Mouse (Mus musculus): Measurements from ENCODE around the gene Ddit4.
"Not testable (repeated sequence)": the region's sequence is repeated elsewhere in the genome, so short reads cannot be mapped to it uniquely, and the experiment has no call there.

The Ddit4 gene
- long read RNA-seq, experiment 1, partial matches to known transcripts: 0 of 1 reads
- long read RNA-seq, experiment 1, other reads (novel, unspliced or antisense): 0 of 1 reads
- long read RNA-seq, experiment 2, partial matches to known transcripts: 0 of 3 reads
- long read RNA-seq, experiment 2, other reads (novel, unspliced or antisense): 0 of 3 reads

DNA sequence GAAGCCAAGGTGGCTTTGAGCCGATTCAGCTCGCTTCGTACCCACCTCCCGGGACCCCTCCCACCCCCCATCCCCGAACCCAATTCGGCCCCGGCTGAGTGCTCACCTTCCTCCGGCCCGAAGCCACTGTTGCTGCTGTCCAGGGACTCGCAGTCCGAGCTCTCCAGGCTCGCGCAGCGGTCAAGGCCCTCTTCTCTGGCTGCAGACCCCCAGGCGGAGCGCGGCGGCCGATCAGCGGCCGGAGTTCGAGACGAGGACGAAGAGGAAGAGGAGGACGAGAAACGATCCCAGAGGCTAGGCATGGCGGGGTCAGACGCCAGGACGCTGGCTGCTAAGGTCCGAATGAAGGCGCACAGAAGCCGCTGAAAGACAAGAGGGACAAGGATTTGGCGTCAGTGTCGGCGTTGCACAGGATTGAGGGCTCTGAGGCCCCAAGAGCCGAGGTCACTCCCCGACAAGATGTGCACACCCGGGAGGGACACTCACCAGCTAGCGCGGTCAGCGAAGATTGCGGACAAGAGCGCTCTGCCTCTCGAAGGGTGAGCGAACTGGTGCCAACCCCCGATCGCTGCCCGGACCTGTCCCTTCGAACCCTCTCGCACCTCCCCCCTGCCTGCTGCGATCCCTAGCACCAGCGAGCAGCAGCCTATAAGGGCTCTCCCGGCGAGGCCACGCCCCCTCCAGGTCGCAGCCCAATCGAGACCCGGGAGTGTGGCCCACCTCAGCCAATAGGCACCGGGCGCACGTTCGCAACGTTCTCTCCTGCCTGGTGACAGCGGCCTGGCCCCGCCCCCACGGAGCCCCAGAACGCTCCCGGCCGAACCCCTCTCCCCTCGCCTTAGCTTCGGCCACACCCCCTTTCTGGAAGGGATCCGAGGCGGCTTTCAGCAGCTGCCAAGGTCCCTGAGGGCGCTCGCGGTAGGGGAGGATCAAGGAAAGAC, at the start of gene Ddit4:
Ddit4 (minus strand) TSS at position 624 of the 941 bp plus-strand sequence.
- intact Hi-C loops (cut with DNase I): loop anchor here (2.0 to 5.0 kb wide), 3 partner anchors 34 to 57 kb away; no protein-coding TSS in a partner anchor

DNA sequence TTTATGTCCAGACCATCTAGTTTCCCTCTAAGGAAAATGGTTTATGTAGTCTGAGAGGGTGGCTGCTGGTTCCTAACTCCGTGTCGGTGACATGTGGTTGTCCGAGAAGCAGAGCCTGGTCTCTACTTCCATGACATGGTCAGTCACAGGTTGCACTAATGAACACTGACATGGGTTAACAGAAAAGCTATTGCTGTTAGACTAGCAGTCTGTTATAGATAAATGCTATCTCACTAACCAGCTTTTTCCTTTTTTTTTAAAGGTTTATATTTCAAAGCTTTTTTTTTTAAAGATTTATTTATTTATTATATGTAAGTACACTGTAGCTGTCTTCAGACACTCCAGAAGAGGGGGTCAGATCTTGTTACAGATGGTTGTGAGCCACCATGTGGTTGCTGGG, 47.4 kb upstream of the Ddit4 start:
- intact Hi-C loops (cut with DNase I): no loop called here

DNA sequence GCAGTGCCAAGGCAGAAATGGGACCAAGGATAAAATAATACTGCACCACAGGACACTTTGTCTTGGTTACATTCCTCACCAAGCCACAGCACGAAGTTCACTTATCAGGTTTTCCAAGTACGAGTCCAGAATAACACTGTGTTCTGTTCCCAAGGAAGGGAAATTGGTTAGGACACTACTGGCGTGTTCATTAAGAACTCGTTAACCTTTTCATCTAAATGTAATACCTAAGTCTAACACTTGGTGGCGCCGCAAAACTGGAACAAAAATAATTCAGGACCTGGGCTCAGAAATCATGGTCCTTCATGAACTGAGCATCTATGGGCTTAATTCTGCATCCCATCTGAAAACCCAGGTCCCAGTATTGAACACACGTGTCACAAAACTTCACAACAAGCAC, 46.0 kb upstream of the Ddit4 start:
- intact Hi-C loops (cut with DNase I): no loop called here

GRCm38 (mm10) chr10:59995889-59996288, 44.3 kb upstream of the Ddit4 start:
- intact Hi-C loops (cut with DNase I): no loop called here

DNA sequence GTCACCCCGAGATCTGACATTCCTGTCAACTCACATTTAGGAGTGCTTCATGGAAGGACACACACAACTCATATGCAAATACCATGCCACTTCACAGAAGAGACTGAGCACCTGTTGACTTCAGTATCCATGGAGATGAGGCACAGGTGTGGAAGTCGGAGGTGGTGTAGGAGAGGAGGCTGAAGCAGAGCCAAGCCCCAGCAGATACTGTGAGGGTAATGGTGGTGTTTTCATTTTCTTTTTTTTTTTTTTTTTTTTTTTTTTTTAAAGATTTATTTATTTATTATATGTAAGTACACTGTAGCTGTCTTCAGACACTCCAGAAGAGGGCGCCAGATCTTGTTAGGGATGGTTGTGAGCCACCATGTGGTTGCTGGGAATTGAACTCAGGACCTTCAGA, 42.2 kb upstream of the Ddit4 start:
- intact Hi-C loops (cut with DNase I): not testable (repeated sequence)

- intact Hi-C loops (cut with DNase I): no loop called here
Measured at GRCm38 (mm10) chr10:59992024-59992423, 40.4 kb upstream of the Ddit4 start.

DNA sequence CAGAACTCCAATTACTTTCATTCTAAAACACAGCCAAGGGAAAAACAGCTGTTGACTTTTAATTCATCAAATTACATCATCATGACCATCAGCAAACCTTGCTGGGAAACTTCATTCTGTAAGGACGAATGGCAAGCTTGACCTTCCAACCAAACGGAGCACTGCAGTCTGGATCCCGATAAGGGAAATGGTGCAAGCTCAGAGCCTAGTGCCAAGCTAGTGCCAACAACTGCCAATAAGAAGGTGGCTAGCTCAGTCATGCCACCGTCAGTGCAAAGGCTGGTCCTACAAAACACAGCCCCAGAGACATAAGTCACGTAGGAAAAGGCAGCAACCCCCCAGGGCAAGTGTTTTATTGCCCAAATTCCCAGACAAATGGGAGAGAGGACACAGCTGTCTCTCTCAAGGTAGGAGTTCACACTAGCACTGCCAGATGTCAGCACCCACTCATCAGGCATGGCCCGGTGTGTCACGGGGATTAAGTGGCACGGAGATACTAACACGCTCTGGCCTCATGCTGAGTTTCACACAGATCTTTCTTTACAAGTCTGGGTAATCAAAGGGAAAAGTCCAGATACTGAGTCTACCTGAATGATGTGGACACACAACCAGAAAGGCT, 39.7 kb upstream of the Ddit4 start:
- intact Hi-C loops (cut with DNase I): no loop called here

GRCm38 (mm10) chr10:59990393-59990792, 38.8 kb upstream of the Ddit4 start:
- intact Hi-C loops (cut with DNase I): no loop called here

DNA sequence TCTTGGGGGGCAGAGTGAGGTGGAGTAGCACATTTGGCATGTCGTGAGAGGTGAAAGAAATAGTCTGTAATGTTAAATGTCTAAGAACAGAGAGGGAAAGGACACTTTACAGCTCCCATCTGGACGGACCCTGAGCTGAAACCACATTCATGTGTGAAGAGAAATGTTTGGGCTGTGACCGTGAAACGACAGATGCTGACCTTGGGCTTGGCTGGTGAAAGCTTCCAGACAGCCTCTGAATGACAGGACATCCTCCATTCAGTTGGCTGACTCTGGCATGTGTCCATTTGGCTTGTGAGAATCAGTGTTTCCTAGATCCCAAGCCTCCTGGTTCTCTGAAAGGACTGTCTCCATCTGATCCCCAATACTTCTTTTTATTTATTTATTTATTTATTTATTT, 36.4 kb upstream of the Ddit4 start:
- intact Hi-C loops (cut with DNase I): loop anchor here (5.0 kb wide), 2 partner anchors 36 to 96 kb away; partner anchors contain the start of gene Ddit4

- intact Hi-C loops (cut with DNase I): no loop called here
Measured at GRCm38 (mm10) chr10:59982379-59982873, 30.8 kb upstream of the Ddit4 start.

DNA sequence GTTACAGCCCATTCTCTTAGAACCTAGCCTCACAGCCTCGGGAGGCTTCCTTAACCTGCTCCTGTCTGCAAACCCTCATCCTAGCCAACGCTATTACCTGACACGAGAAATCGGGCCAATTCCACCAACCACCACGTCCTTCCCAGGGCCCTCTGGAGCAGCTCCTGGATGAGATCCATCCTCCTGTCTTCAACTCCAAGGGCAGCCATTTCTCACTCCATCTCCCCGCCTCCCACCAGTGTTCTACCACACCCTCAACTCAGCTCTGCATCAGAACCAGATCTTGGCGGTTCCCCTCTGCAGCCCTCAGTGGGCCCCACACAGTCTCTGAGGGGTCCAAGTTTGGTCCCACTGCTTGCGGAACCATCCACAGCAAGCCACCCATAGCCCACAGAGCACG, 30.2 kb upstream of the Ddit4 start:
- intact Hi-C loops (cut with DNase I): no loop called here

GRCm38 (mm10) chr10:59981336-59981735, 29.7 kb upstream of the Ddit4 start:
- intact Hi-C loops (cut with DNase I): no loop called here

DNA sequence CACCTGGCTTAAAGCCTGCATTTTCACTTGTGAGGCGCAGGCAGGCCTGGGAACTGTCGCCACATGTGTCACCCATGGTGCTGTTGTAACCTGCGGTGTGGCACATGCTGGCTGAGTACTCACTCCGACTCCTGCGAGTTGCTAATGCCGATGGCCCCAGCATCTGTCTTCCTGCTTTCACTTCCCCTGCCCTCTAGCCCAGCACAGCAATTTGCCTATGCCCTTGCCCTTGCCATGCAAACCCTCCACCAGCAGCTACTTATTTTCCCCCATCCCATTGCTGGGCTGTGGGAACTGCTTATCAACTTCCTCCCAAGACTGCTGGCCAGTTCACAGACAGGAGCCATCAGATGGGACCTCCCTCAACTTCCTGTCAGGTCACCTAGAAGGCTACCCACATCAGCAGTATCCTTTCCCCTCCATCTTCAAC, 29.2 kb upstream of the Ddit4 start:
- intact Hi-C loops (cut with DNase I): no loop called here

DNA sequence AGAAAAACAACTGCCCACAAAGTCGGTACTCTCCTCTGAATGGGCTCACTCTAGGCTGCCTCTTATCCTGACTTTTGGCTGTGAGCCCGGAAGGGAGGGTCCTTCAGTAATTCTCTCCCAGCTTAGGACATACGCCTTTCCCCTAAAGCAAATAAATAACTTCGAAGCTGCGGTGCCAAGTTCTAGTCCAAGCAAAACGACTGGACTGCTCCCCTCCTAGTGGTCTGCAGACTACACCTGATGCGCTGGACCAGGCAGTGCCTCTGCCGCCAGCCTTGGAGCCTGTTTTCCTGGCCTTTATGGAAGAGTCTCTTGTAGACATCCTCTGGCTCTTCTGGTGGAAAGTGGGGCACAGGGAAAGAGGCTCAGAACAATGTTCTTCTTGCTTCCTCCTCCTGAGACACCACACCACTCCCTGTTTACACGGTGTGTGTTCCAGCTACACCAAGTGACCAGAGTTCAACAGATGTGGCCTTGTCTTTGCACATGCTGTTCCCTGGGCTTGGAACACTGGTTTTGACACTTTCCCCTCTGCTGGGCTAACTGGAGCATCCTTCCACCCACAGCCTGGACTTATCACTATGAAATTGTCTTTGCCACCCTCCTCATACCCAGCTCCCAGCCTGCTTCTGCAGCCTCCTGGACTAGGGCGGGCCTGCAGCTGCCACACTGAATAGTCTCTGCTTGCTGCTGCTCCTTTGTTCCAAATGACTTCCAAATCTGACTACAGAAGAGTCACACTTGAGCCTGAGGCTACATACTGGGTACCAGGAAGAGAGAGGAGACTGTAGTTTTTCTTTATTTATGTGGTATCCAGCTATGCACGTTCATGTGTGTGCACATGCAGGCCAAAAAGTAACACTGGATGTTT, 27.5 kb upstream of the Ddit4 start:
- intact Hi-C loops (cut with DNase I): no loop called here

- intact Hi-C loops (cut with DNase I): no loop called here
Measured at GRCm38 (mm10) chr10:59978401-59978800, 26.8 kb upstream of the Ddit4 start.

GRCm38 (mm10) chr10:59977715-59978343, 26.2 kb upstream of the Ddit4 start:
- intact Hi-C loops (cut with DNase I): no loop called here

DNA sequence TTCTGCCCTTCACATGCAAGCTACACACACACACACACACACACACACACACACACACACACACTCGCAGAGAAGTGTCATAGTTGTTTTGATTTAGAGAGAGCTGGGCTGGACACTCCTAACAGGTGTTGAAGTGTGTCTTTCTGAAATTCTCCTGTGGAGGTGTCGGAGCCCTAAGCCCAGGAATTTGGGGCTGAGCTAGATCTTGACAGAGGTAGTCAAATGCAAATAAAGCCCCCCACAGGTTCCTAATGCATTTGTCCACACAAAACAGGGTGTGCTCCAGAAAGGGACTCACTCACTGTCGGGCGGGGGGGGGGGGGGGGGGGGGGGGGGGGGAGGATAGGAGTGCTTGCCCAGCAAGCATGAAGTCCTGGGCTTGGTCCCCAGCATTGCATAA, 25.5 kb upstream of the Ddit4 start:
- intact Hi-C loops (cut with DNase I): no loop called here

DNA sequence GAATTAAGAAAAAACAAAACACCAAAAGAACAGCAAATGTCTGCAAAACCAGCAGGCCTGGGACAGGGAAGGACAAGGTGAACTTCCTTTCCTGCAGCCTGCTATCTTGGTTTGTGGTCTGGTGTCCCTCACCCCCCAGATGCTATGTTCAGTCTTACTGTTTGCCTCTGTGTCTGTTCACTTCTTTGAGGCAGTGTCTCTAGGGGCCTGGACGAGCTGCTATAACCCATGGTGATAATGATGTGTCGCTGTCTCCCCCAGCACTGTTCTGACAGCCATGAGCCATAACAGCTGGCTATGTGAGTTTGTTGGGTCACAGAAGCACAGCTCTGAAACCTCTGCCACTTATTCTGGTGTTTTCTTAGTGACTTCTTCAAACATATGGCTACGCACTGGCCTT, 23.2 kb upstream of the Ddit4 start:
- intact Hi-C loops (cut with DNase I): no loop called here

DNA sequence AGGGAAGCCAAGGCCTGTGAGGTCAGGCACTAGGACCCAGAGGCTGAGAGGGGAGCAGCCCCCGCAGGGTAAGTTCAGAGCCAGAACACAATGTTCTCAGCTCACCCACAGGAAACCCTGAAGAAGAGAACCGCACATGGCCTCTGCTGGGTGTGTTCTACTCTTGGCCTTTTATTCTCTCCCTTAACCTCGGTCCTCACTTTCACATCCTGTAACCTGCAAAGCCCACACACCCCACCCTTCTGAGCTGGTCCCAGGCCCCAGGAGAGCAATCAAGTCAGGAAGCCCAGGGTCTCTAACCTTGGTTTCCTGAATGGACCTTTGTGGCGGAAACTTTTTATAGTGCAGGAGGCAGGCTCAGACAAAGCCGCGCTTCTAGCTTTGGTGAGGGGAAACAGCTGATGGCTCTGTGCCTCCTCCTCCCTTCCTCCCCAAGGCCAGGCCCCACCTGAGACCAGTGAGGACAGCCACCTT, 22.6 kb upstream of the Ddit4 start:
- intact Hi-C loops (cut with DNase I): no loop called here

DNA sequence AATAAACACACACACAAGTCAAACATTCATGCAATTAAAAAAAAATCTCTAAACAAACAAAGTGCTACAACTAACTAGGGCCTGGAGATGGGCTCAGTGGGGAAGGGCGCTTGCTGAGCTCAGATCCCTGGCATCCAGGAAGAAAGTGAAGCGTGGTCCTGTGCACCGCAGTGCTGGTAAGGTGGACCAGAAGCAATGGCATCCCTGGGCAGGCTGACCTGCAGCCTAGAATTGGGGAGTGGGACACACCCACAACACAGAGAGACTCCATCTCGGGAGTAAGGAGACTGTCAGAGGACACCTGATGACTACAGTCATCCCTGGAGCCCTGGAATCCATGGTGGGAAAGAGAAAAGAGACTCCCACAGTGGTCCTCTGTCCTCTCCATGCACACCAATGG, 21.8 kb upstream of the Ddit4 start:
- intact Hi-C loops (cut with DNase I): no loop called here
